Mouse (Mus musculus): Measurements from ENCODE around the gene Trpc6. TPM values are rescaled to one million over a fixed set of nuclear protein-coding genes. Genes with fewer than 3 reads are reported as not detected.

Gene Trpc6
- polyA plus RNA-seq (2014; fragmentation: Nextera tagmentation; extraction: Ambion mirVana), result 1.2 and 1.7 TPM in 2 replicates

- Histone ChIP-seq H3K27me3 (ENCODE audit: control insufficient read depth, insufficient read depth, low read length) (peaks cover 4% of the 10 kb centered on the region), H3K27ac (ENCODE audit: low read depth, low read length) (no peak within 1 kb of the TSS), H3K9ac (ENCODE audit: low read length) (peak within 1 kb of the TSS; percentile 57), H3K4me3 (ENCODE audit: low read depth, low read length) (peak within 1 kb of the TSS; percentile 44), H3K9me3 (ENCODE audit: control insufficient read depth, low read length) (no peaks in the 10 kb centered on the region), H3K4me2 (ENCODE audit: low read depth, low read length, severe bottlenecking) (peak within 1 kb of the TSS; percentile 84), H3K4me1 (replicated peaks; ENCODE audit: control insufficient read depth, insufficient read depth, low read length) (0 out of 2 replicates have a peak, but pooled peaks cover 2% of the 10 kb centered on the region), H3K36me3 (ENCODE audit: control insufficient read depth, insufficient read depth, low read length) (no peaks in the 10 kb centered on the region)
- ATAC-seq (replicated peaks; ENCODE audit: low FRiP score) (peak; percentile 94), DNase-seq (ENCODE audit: low spot score) (peak; percentile 68)
- WGBS, result under 1% methylated on average over 44 of the region's 44 CpGs
Measured at GRCm38 (mm10) chr9:8544041-8544794, at the start of gene Trpc6. Gene Trpc6, plus strand, starts transcription at chr9:8544142.

GRCm38 (mm10) chr9:8520911-8521310, 23.0 kb upstream of the Trpc6 start:
- H3K4me2 ChIP-seq (ENCODE audit: low read depth, low read length, severe bottlenecking), result no peak overlapping the region
- no peak overlapping the region for H3K4me3 ChIP-seq (ENCODE audit: low read depth, low read length)
- no peaks in the 10 kb centered on the region for H3K4me1 ChIP-seq (replicated peaks; ENCODE audit: control insufficient read depth, insufficient read depth, low read length)
- H3K9me3 ChIP-seq (ENCODE audit: control insufficient read depth, low read length), result no peaks in the 10 kb centered on the region
- ATAC-seq (replicated peaks; ENCODE audit: low FRiP score) (no peak), DNase-seq (ENCODE audit: low spot score) (no peak)
- H3K27me3 ChIP-seq (ENCODE audit: control insufficient read depth, insufficient read depth, low read length), result no peaks in the 10 kb centered on the region
- H3K27ac ChIP-seq (ENCODE audit: low read depth, low read length), result no peak overlapping the region
- H3K36me3 ChIP-seq (ENCODE audit: control insufficient read depth, insufficient read depth, low read length), result no peaks in the 10 kb centered on the region
- H3K9ac ChIP-seq (ENCODE audit: low read length), result no peak overlapping the region

GRCm38 (mm10) chr9:8533670-8534069, 10.3 kb upstream of the Trpc6 start:
- no peak for DNase-seq (ENCODE audit: low spot score)
- Histone ChIP-seq H3K4me2 (ENCODE audit: low read depth, low read length, severe bottlenecking) (no peak overlapping the region), H3K36me3 (ENCODE audit: control insufficient read depth, insufficient read depth, low read length) (no peaks in the 10 kb centered on the region), H3K4me3 (ENCODE audit: low read depth, low read length) (no peak overlapping the region), H3K9ac (ENCODE audit: low read length) (no peak overlapping the region), H3K4me1 (replicated peaks; ENCODE audit: control insufficient read depth, insufficient read depth, low read length) (no peaks in the 10 kb centered on the region), H3K27ac (ENCODE audit: low read depth, low read length) (no peak overlapping the region), H3K27me3 (ENCODE audit: control insufficient read depth, insufficient read depth, low read length) (no peaks in the 10 kb centered on the region), H3K9me3 (ENCODE audit: control insufficient read depth, low read length) (no peaks in the 10 kb centered on the region)
- 88% methylated on average over 1 of the region's 1 CpGs for WGBS
- ATAC-seq (replicated peaks; ENCODE audit: low FRiP score), result no peak

- H3K9me3 ChIP-seq (ENCODE audit: control insufficient read depth, low read length), result no peaks in the 10 kb centered on the region
- H3K27me3 ChIP-seq (ENCODE audit: control insufficient read depth, insufficient read depth, low read length), result peaks cover 4% of the 10 kb centered on the region
- H3K4me2 ChIP-seq (ENCODE audit: low read depth, low read length, severe bottlenecking), result no peak overlapping the region
- DNase-seq (ENCODE audit: low spot score) (no peak), ATAC-seq (replicated peaks; ENCODE audit: low FRiP score) (no peak)
- no peak overlapping the region for H3K4me3 ChIP-seq (ENCODE audit: low read depth, low read length)
- 77% methylated on average over 2 of the region's 2 CpGs for WGBS
- 0 out of 2 replicates have a peak, but pooled peaks cover 2% of the 10 kb centered on the region for H3K4me1 ChIP-seq (replicated peaks; ENCODE audit: control insufficient read depth, insufficient read depth, low read length)
- H3K27ac ChIP-seq (ENCODE audit: low read depth, low read length), result no peak overlapping the region
- no peak overlapping the region for H3K9ac ChIP-seq (ENCODE audit: low read length)
- H3K36me3 ChIP-seq (ENCODE audit: control insufficient read depth, insufficient read depth, low read length), result no peaks in the 10 kb centered on the region
Measured at GRCm38 (mm10) chr9:8545236-8545635, 1.3 kb downstream of the Trpc6 start.

GRCm38 (mm10) chr9:8558574-8558973, 14.6 kb downstream of the Trpc6 start:
- Histone ChIP-seq H3K27ac (ENCODE audit: low read depth, low read length) (no peak overlapping the region), H3K4me1 (replicated peaks; ENCODE audit: control insufficient read depth, insufficient read depth, low read length) (no peaks in the 10 kb centered on the region), H3K36me3 (ENCODE audit: control insufficient read depth, insufficient read depth, low read length) (no peaks in the 10 kb centered on the region), H3K4me2 (ENCODE audit: low read depth, low read length, severe bottlenecking) (no peak overlapping the region), H3K9ac (ENCODE audit: low read length) (no peak overlapping the region), H3K4me3 (ENCODE audit: low read depth, low read length) (no peak overlapping the region), H3K27me3 (ENCODE audit: control insufficient read depth, insufficient read depth, low read length) (no peaks in the 10 kb centered on the region), H3K9me3 (ENCODE audit: control insufficient read depth, low read length) (no peaks in the 10 kb centered on the region)
- no peak for DNase-seq (ENCODE audit: low spot score)
- 85% methylated on average over 1 of the region's 1 CpGs for WGBS
- no peak for ATAC-seq (replicated peaks; ENCODE audit: low FRiP score)

GRCm38 (mm10) chr9:8592618-8593017, 48.7 kb downstream of the Trpc6 start:
- no peaks in the 10 kb centered on the region for H3K9me3 ChIP-seq (ENCODE audit: control insufficient read depth, low read length)
- H3K27me3 ChIP-seq (ENCODE audit: control insufficient read depth, insufficient read depth, low read length), result no peaks in the 10 kb centered on the region
- WGBS, result 53% methylated on average over 6 of the region's 6 CpGs
- no peak overlapping the region for H3K4me2 ChIP-seq (ENCODE audit: low read depth, low read length, severe bottlenecking)
- no peaks in the 10 kb centered on the region for H3K4me1 ChIP-seq (replicated peaks; ENCODE audit: control insufficient read depth, insufficient read depth, low read length)
- ATAC-seq (replicated peaks; ENCODE audit: low FRiP score), result peak; percentile 65; the same call in 1 of the 2 replicates
- H3K9ac ChIP-seq (ENCODE audit: low read length), result no peak overlapping the region
- H3K36me3 ChIP-seq (ENCODE audit: control insufficient read depth, insufficient read depth, low read length), result no peaks in the 10 kb centered on the region
- DNase-seq (ENCODE audit: low spot score), result no peak
- no peak overlapping the region for H3K27ac ChIP-seq (ENCODE audit: low read depth, low read length)
- H3K4me3 ChIP-seq (ENCODE audit: low read depth, low read length), result no peak overlapping the region

- Histone ChIP-seq H3K9me3 (ENCODE audit: control insufficient read depth, low read length) (no peaks in the 10 kb centered on the region), H3K4me3 (ENCODE audit: low read depth, low read length) (no peak overlapping the region), H3K36me3 (ENCODE audit: control insufficient read depth, insufficient read depth, low read length) (no peaks in the 10 kb centered on the region), H3K4me1 (replicated peaks; ENCODE audit: control insufficient read depth, insufficient read depth, low read length) (no peaks in the 10 kb centered on the region), H3K27ac (ENCODE audit: low read depth, low read length) (no peak overlapping the region), H3K9ac (ENCODE audit: low read length) (no peak overlapping the region), H3K27me3 (ENCODE audit: control insufficient read depth, insufficient read depth, low read length) (no peaks in the 10 kb centered on the region), H3K4me2 (ENCODE audit: low read depth, low read length, severe bottlenecking) (no peak overlapping the region)
- WGBS, result 44% methylated on average over 1 of the region's 1 CpGs
- no peak for DNase-seq (ENCODE audit: low spot score)
- ATAC-seq (replicated peaks; ENCODE audit: low FRiP score), result no peak
Measured at GRCm38 (mm10) chr9:8597089-8597488, 53.1 kb downstream of the Trpc6 start.

- no peak for ATAC-seq (replicated peaks; ENCODE audit: low FRiP score)
- Histone ChIP-seq H3K9me3 (ENCODE audit: control insufficient read depth, low read length) (no peaks in the 10 kb centered on the region), H3K4me1 (replicated peaks; ENCODE audit: control insufficient read depth, insufficient read depth, low read length) (no peaks in the 10 kb centered on the region), H3K36me3 (ENCODE audit: control insufficient read depth, insufficient read depth, low read length) (no peaks in the 10 kb centered on the region), H3K4me3 (ENCODE audit: low read depth, low read length) (no peak overlapping the region), H3K27ac (ENCODE audit: low read depth, low read length) (no peak overlapping the region), H3K4me2 (ENCODE audit: low read depth, low read length, severe bottlenecking) (no peak overlapping the region), H3K27me3 (ENCODE audit: control insufficient read depth, insufficient read depth, low read length) (no peaks in the 10 kb centered on the region), H3K9ac (ENCODE audit: low read length) (no peak overlapping the region)
- no peak for DNase-seq (ENCODE audit: low spot score)
Measured at GRCm38 (mm10) chr9:8606816-8607491, 63.0 kb downstream of the Trpc6 start.
